Mouse (Mus musculus) E14TG2a.4 (cell line): Measurements from ENCODE around the gene Zfp42.

Source experiments
- CTCF ChIP-seq: conservative IDR thresholded peaks from 2 replicates; pipeline ENCODE4 v1.5.1; 2014; ENCODE audit warnings: low read length
- NANOG ChIP-seq: IDR thresholded peaks from 2 replicates; pipeline ENCODE4 v1.6.1; 2014; ENCODE audit warnings: borderline replicate concordance, low read length, mixed read lengths

DNA sequence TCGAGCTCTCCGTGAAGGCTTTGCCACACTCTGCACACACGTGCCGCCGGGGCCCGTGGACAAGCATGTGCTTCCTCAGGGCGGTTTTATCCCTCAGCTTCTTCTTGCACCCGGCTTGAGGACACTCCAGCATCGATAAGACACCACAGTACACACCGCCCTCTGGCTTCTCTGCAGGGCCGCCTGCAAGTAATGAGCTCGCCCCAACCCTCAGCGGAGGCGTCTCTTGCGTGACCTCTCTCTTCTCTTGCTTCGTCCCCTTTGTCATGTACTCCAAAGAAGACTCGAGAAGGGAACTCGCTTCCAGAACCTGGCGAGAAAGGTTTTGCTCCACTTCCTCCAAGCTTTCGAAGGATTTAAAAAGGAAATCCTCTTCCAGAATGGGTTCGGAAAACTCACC is 11.0 kb downstream of the Zfp42 start:
- TF ChIP-seq CTCF (no peak), NANOG (no peak)
